Mouse (Mus musculus) cerebral cortex, adult 2 months (tissue): ENCODE results near the gene Camta1.

ENCODE experiments used
- WGBS: fragments of 180-500 bp; shearing (Covaris S2); methylation state at CpG from one replicate; pipeline ENCODE4 v1.1.7; 2018; 5-methylcytosine and 5-hydroxymethylcytosine counted together

The Camta1 gene

GRCm38 (mm10) chr4:151001397-151001796 is 860.3 kb downstream of the Camta1 start:
- 68% methylated on average over 13 of the region's 13 CpGs for WGBS

GRCm38 (mm10) chr4:150998626-150999025 is 863.0 kb downstream of the Camta1 start:
- WGBS: 94% methylated on average over 9 of the region's 9 CpGs

DNA sequence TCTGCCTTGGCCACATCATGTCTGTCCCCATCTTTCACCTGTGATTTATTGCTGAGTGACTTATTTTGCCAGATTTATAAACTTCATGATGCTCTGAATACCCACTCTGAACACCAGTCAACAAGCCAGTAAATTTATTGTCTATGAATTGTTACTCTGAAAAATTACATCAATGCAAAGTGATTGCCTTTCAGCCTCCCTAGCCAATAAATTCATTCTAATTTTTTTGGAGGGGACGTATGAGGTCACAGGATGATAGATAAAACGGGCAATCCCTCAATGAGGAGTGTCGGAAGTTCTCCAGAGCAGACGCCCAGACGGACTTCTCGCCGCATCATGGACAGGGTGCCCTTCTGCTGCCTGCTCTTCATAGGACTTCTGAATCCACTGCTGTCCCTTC is 864.9 kb downstream of the Camta1 start, which contains the start of gene Uts2:
Uts2 (plus strand) TSS at position 301 of the 400 bp plus-strand sequence.
- 93% methylated on average over 7 of the region's 7 CpGs for WGBS

- WGBS: 52% methylated on average over 6 of the region's 6 CpGs
Observed at GRCm38 (mm10) chr4:150990148-150990547, 871.5 kb downstream of the Camta1 start.

GRCm38 (mm10) chr4:150980153-150980552 is 881.5 kb downstream of the Camta1 start:
- 80% methylated on average over 5 of the region's 5 CpGs for WGBS

GRCm38 (mm10) chr4:150979455-150979854 is 882.2 kb downstream of the Camta1 start:
- whole genome bisulfite sequencing: 87% methylated on average over 9 of the region's 9 CpGs

GRCm38 (mm10) chr4:150978156-150978910 is 883.3 kb downstream of the Camta1 start:
- 66% methylated on average over 21 of the region's 21 CpGs for WGBS

- WGBS: 50% methylated on average over 1 of the region's 1 CpGs
Observed at GRCm38 (mm10) chr4:150975145-150975544, 886.5 kb downstream of the Camta1 start.

DNA sequence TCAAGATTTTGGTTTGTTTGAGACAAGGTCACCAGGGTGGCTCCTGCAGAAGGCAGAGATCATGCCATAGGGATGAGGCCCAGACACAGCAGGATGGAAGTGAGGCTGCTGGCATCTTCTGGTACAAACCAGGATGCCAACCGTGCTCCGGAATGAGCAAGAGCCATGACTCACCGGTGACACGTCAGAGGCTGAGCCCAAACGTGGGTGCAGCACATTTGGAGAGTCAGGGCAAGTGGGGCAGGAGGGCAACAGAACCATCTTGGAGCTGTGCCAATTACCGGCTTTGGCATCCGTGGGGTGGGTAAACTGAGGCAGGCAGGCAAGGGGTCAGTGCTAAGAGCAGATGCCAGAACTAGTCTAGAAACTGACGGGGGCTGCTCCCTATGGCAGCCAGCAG is 888.4 kb downstream of the Camta1 start:
- 61% methylated on average over 8 of the region's 8 CpGs for whole genome bisulfite sequencing

GRCm38 (mm10) chr4:150968956-150969355 is 892.7 kb downstream of the Camta1 start:
- 91% methylated on average over 8 of the region's 8 CpGs for WGBS

- WGBS: 17% methylated on average over 7 of the region's 7 CpGs
Observed at GRCm38 (mm10) chr4:150966556-150966955, 895.1 kb downstream of the Camta1 start.

DNA sequence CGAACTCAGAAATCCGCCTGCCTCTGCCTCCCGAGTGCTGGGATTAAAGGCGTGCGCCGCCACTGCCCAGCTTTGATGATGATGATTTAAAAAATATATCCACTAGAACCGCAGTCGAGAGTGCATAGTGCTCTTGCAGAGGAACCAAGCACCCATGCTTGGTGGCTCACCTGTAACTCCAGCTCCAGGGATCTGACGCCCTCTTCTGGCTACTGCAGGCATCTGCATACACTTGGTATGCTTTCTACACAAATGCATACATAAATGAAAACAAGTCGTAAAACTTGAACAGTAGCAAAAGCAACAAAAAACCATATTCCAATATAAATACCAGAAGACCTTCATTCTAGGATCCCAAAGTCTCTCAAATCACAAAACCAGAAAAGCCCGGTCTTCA is 896.1 kb downstream of the Camta1 start:
- 70% methylated on average over 11 of the region's 11 CpGs for WGBS

DNA sequence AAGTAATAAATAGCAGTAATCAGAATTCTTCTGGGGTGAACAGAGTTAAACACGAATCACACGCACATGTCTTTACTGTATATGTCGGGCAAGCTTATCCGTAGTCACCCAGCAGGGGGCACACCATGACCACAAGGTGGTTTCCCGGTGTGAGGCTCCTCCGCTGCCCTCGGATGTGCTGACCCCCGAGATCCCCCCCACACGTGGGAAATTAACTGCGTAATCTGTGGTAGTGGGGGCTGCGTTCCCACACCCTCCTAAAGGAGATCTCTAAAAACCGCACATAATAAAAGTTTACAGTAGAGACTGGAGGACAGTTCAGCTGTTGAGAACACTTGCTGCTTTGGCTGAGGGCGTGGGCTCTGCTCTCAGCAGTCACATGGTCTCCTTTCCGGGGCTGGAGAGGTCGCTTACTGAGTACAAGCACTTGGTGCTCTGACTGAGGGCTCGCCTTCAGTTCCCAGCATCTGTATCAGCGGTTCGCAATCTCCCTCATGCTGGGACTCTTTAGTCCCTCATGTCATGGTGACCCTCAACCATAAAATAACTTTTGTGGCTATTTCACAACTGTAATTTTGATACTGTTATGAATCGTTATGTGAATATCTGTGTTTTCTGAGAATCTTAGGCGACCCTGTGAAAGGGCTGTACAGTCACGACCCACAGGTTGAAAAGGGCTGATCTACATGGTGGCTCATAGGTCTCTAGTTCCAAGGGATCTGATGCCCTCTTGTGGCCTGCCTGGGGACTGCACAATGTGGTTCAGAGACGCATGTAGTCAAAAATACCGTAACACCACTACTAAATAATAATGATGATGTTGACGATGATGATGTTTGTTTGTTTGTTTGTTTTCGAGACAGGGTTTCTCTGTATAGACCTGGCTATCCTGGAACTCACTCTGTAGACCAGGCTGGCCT is 896.8 kb downstream of the Camta1 start:
- 8% methylated on average over 25 of the region's 25 CpGs for WGBS

DNA sequence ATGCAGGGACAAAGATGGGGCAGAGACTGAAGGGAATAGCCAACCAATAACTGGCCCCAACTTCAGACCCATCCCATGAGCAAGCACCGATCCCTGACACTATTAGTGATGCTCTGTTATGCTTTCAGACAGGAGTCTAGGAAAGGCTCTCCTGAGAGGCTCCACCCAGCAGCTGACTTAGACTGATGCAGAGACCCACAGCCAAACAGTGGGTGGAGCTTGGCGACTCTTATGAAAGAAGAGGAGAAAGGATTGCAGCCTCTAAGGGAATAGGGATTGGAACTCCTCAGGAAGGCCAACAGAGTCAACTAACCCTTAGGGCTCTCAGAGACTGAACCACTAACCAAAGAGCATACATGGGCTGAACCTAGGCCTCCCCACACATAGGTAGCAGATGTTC is 898.0 kb downstream of the Camta1 start:
- 61% methylated on average over 2 of the region's 2 CpGs for WGBS

DNA sequence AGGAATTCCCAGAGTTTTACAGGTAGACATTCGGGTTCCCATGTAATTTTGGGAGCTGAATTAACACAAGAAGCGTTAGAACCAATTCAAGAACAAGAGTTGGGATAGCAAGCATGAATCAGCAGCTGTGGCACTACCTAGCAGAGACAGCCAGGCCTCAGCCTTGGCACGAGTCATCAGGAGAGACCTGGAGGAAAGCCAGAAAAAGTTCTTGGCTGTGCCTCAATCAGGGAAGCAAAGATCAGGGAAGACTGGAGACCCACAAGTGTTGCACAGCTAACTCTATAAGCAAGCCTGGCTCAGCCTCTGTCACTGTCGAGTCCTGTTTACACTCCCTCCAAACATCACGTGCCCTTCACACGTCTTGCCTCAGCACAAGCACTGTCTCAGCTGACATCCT is 899.4 kb downstream of the Camta1 start:
- WGBS: 27% methylated on average over 6 of the region's 6 CpGs

DNA sequence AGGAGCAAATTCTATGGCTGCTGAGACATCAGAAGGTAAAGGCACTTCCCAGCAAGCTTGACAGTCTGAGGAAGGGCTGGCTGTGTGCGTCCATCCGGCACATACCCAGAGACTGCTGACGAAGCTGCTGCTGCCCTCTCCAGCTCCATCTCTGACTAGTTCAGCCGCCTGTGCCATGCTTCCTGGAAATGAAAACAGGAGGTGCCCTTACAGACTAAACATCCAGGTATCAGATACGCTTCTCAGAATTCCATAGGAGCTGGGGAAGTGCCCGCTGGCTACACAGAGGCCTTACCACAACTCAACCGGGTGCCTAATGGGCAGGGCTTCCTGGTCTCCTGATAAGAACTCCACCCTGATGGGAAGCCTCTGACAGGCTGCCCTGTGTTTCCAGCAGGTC is 903.1 kb downstream of the Camta1 start:
- WGBS: 80% methylated on average over 7 of the region's 7 CpGs

GRCm38 (mm10) chr4:150957106-150957458 is 904.6 kb downstream of the Camta1 start:
- 9% methylated on average over 1 of the region's 1 CpGs for WGBS

- WGBS: 35% methylated on average over 13 of the region's 13 CpGs
Observed at GRCm38 (mm10) chr4:150956369-150957105, 905.1 kb downstream of the Camta1 start.

DNA sequence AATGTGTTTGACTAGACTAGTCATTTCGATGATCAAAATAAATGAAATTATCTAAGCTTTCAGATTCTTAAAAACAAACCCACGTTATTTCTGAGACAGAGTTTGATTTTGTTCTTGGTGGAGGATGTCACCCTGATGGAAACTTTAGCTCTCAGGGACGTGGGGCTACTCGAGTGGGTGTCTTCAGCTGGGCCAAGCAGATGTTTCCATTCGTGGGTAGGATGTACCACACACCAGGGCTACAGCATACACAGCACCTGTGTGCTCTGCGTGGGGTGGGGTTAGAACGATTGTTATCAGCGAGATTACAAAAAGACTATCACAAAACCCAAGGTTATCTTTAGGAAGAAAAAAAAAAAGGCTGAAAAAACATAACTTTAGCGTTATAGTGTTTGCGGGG is 910.7 kb downstream of the Camta1 start:
- 82% methylated on average over 10 of the region's 10 CpGs for WGBS

DNA sequence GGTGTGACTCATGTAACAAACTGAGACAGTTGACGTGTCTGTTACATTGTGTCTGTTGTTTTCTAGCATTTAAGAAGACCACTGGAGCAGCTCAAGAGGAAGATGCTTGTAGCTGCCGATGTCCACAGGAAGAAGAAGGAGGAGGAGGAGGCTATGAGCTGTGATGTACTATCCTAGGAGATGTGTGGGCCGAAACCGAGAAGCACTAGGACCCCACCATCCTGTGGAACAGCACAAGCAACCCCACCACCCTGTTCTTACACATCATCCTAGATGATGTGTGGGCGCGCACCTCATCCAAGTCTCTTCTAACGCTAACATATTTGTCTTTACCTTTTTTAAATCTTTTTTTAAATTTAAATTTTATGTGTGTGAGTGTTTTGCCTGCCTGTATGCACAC is 917.0 kb downstream of the Camta1 start:
- 64% methylated on average over 7 of the region's 7 CpGs for WGBS

DNA sequence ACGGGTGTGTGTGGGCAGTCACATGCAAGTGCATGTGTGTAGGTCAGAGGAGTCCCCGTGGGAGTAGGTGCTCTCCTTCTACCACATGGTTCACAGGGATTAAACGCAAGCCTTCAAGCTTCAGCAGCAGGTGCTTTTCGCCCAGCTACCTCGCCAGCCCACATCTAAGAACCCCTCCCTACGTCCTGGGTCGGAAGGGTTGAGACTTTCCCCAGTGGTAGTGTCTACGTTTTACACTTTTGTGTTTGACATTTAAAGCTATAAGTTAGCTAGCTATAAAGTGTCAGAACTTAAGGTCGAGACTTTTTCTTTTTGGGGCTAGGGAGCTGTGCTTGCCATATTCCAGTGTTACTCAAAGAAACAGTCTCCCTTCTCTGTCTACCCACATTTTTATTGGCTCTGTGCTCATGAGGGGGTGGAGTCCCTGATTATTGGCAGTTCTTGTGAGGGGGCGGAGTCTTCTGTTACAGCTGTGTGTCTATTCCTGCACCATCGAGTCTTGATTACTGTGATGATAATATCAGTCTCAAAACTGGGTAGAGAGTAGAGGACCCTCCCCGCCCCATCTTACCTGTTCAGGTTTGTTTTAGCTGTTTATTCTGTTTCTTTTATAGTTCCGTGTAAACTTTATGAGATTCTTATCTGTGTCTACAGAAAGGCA is 921.6 kb downstream of the Camta1 start:
- 51% methylated on average over 13 of the region's 13 CpGs for WGBS

DNA sequence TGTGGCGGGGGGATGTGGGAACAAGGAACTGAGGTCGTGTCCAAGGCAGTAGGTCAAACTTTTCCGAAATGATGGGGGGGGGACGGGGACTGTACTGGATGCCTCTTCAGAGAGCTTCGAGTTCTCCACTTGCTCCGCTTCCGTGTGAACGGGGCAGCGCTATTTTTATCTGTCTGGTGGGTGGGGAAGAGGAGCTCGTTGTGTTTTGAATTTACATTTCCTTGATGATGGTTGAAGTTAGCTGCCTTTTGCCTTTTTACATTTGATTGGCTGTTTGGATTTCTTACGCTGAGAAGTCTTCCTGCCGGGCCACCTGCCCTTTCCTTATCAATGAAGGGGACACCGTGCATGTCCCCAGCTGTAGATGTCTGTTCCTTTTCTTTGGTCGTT is 923.6 kb downstream of the Camta1 start:
- 32% methylated on average over 14 of the region's 14 CpGs for WGBS
